Mouse (Mus musculus) embryonic facial prominence, embryonic 10.5 days (tissue): ENCODE results near the gene Mroh7. TPM values are rescaled to one million over a fixed set of nuclear protein-coding genes. Genes with fewer than 3 reads are reported as not detected.
"Not testable (repeated sequence)": the region's sequence is repeated elsewhere in the genome, so short reads cannot be mapped to it uniquely, and the experiment has no call there.

Experiments used
- DNase-seq: peaks from one replicate; pipeline ENCODE4 v3.0.0-alpha.2; 2017; ENCODE audit warnings: low spot score
- H3K27ac ChIP-seq: fragments of 300-500 bp; sonication (generic); replicated peaks from 2 replicates; pipeline ENCODE4 v1.5.1; 2016; ENCODE audit warnings: mild to moderate bottlenecking
- H3K27me3 ChIP-seq: fragments of 300-500 bp; sonication (generic); replicated peaks from 2 replicates; pipeline ENCODE4 v1.6.1; 2016; ENCODE audit warnings: low read depth, mild to moderate bottlenecking; ENCODE audit not compliant: poor library complexity, severe bottlenecking
- H3K36me3 ChIP-seq: fragments of 300-500 bp; sonication (generic); replicated peaks from 2 replicates; pipeline ENCODE4 v1.6.1; 2016; ENCODE audit warnings: mild to moderate bottlenecking, moderate library complexity
- H3K4me1 ChIP-seq: fragments of 300-500 bp; sonication (generic); 2 replicates; pipeline ENCODE4 v1.6.1; 2016
- H3K4me3 ChIP-seq: fragments of 300-500 bp; sonication (generic); 2 replicates; pipeline ENCODE4 v1.5.1; 2016; ENCODE audit warnings: mild to moderate bottlenecking, moderate library complexity
- H3K9me3 ChIP-seq: fragments of 300-500 bp; sonication (generic); 2 replicates; pipeline ENCODE4 v1.6.1; 2016; ENCODE audit warnings: mild to moderate bottlenecking
- WGBS: fragments of 180-500 bp; shearing (Covaris S2); methylation state at CpG from one replicate; pipeline ENCODE4 v1.1.7; 2016; 5-methylcytosine and 5-hydroxymethylcytosine counted together
- polyA plus RNA-seq: library from polyadenylated mRNA; unstranded; fragments of >200 nt; fragmentation: Nextera tagmentation; extraction: Ambion mirVana; gene quantifications from 2 replicates; pipeline ENCODE4 v1.2.1, GENCODE M21; 2016

Mroh7 gene
- polyA plus RNA-seq, 1 experiment from 2014 or later = 0.05 TPM

- not testable (repeated sequence) for H3K36me3 ChIP-seq, H3K27ac ChIP-seq, H3K4me3 ChIP-seq, H3K27me3 ChIP-seq, H3K9me3 ChIP-seq
- H3K4me1 ChIP-seq = peaks cover 25% of the 10 kb centered on the region
- DNase-seq = peak; percentile 56
- 47% methylated on average over 1 of the region's 1 CpGs for WGBS
Observed at GRCm38 (mm10) chr4:106736884-106737283, 6.2 kb upstream of the Mroh7 start.

GRCm38 (mm10) chr4:106733636-106734035, 2.9 kb upstream of the Mroh7 start, which contains the start of gene Fam151a:
TSS of gene Fam151a (plus strand) at chr4:106733889.
- no peak for DNase-seq
- Histone ChIP-seq H3K36me3 (no peaks in the 10 kb centered on the region), H3K9me3 (no peaks in the 10 kb centered on the region), H3K27ac (peak within 1 kb of the TSS; percentile 35; the same call in 1 of the 2 replicates), H3K27me3 (no peaks in the 10 kb centered on the region), H3K4me1 (peaks cover 25% of the 10 kb centered on the region), H3K4me3 (no peak within 1 kb of the TSS)
- WGBS = 57% methylated on average over 4 of the region's 4 CpGs

- WGBS = 90% methylated on average over 4 of the region's 4 CpGs
- H3K9me3 ChIP-seq = no peaks in the 10 kb centered on the region
- no peak for DNase-seq
- H3K4me1 ChIP-seq = peaks cover 4% of the 10 kb centered on the region; the same call in 1 of the 2 replicates
- H3K27ac ChIP-seq = no peak overlapping the region
- H3K27me3 ChIP-seq = no peaks in the 10 kb centered on the region
- H3K4me3 ChIP-seq = no peak overlapping the region
- H3K36me3 ChIP-seq = no peaks in the 10 kb centered on the region
Observed at GRCm38 (mm10) chr4:106720631-106721030, 10.1 kb downstream of the Mroh7 start.

GRCm38 (mm10) chr4:106713622-106714021, 17.1 kb downstream of the Mroh7 start:
- Histone ChIP-seq H3K36me3 (no peaks in the 10 kb centered on the region), H3K27me3 (0 out of 2 replicates have a peak, but pooled peaks cover 4% of the 10 kb centered on the region), H3K27ac (no peak overlapping the region), H3K4me3 (no peak overlapping the region), H3K9me3 (no peaks in the 10 kb centered on the region), H3K4me1 (peaks cover 4% of the 10 kb centered on the region; the same call in 1 of the 2 replicates)
- no peak for DNase-seq
- 93% methylated on average over 6 of the region's 6 CpGs for WGBS

GRCm38 (mm10) chr4:106708408-106708807, 22.3 kb downstream of the Mroh7 start:
- WGBS = 2% methylated on average over 8 of the region's 8 CpGs
- Histone ChIP-seq H3K4me1 (peaks cover 16% of the 10 kb centered on the region), H3K9me3 (no peaks in the 10 kb centered on the region), H3K4me3 (0 out of 2 replicates have a peak overlapping the region, but pooled peaks have one; percentile 33), H3K36me3 (no peaks in the 10 kb centered on the region), H3K27me3 (0 out of 2 replicates have a peak, but pooled peaks cover 4% of the 10 kb centered on the region), H3K27ac (no peak overlapping the region)
- DNase-seq = peak; percentile 87

GRCm38 (mm10) chr4:106707957-106708356, 22.8 kb downstream of the Mroh7 start:
- Histone ChIP-seq H3K4me3 (0 out of 2 replicates have a peak overlapping the region, but pooled peaks have one; percentile 33), H3K4me1 (peaks cover 16% of the 10 kb centered on the region), H3K9me3 (no peaks in the 10 kb centered on the region), H3K36me3 (no peaks in the 10 kb centered on the region), H3K27me3 (0 out of 2 replicates have a peak, but pooled peaks cover 4% of the 10 kb centered on the region), H3K27ac (0 out of 2 replicates have a peak overlapping the region, but pooled peaks have one; percentile 30)
- 45% methylated on average over 5 of the region's 5 CpGs for WGBS
- DNase-seq = no peak

- Histone ChIP-seq H3K27me3 (peaks cover 22% of the 10 kb centered on the region; the same call in 1 of the 2 replicates), H3K9me3 (no peaks in the 10 kb centered on the region), H3K4me1 (peaks cover 28% of the 10 kb centered on the region), H3K36me3 (no peaks in the 10 kb centered on the region), H3K4me3 (no peak overlapping the region), H3K27ac (peak overlapping the region; percentile 48)
- DNase-seq = no peak
- WGBS = 52% methylated on average over 8 of the region's 8 CpGs
Observed at GRCm38 (mm10) chr4:106705096-106705665, 25.5 kb downstream of the Mroh7 start.

GRCm38 (mm10) chr4:106704416-106704815, 26.3 kb downstream of the Mroh7 start:
- Histone ChIP-seq H3K9me3 (no peaks in the 10 kb centered on the region), H3K27me3 (peaks cover 20% of the 10 kb centered on the region; the same call in 1 of the 2 replicates), H3K4me1 (peaks cover 34% of the 10 kb centered on the region), H3K4me3 (no peak overlapping the region), H3K27ac (peak overlapping the region; percentile 10; the same call in 1 of the 2 replicates), H3K36me3 (no peaks in the 10 kb centered on the region)
- WGBS = 73% methylated on average over 11 of the region's 11 CpGs
- DNase-seq = no peak

- WGBS = 82% methylated on average over 10 of the region's 10 CpGs
- no peak for DNase-seq
- 0 out of 2 replicates have a peak overlapping the region, but pooled peaks have one; percentile 10 for H3K27ac ChIP-seq
- H3K9me3 ChIP-seq = no peaks in the 10 kb centered on the region
- no peaks in the 10 kb centered on the region for H3K36me3 ChIP-seq
- H3K4me3 ChIP-seq = no peak overlapping the region
- peaks cover 17% of the 10 kb centered on the region; the same call in 1 of the 2 replicates for H3K27me3 ChIP-seq
- H3K4me1 ChIP-seq = peaks cover 34% of the 10 kb centered on the region
Observed at GRCm38 (mm10) chr4:106703956-106704355, 26.8 kb downstream of the Mroh7 start.

GRCm38 (mm10) chr4:106700798-106701197, 29.9 kb downstream of the Mroh7 start:
- no peak overlapping the region for H3K4me3 ChIP-seq
- WGBS = 53% methylated on average over 4 of the region's 4 CpGs
- peaks cover 27% of the 10 kb centered on the region for H3K4me1 ChIP-seq
- H3K36me3 ChIP-seq = no peaks in the 10 kb centered on the region
- no peak overlapping the region for H3K27ac ChIP-seq
- DNase-seq = no peak
- H3K27me3 ChIP-seq = peaks cover 23% of the 10 kb centered on the region; the same call in 1 of the 2 replicates
- no peaks in the 10 kb centered on the region for H3K9me3 ChIP-seq

GRCm38 (mm10) chr4:106699989-106700388, 30.7 kb downstream of the Mroh7 start:
- DNase-seq = peak; percentile 77
- no peak overlapping the region for H3K27ac ChIP-seq
- H3K27me3 ChIP-seq = peaks cover 23% of the 10 kb centered on the region; the same call in 1 of the 2 replicates
- no peak overlapping the region for H3K4me3 ChIP-seq
- H3K9me3 ChIP-seq = no peaks in the 10 kb centered on the region
- WGBS = 20% methylated on average over 9 of the region's 9 CpGs
- H3K36me3 ChIP-seq = no peaks in the 10 kb centered on the region
- H3K4me1 ChIP-seq = peaks cover 19% of the 10 kb centered on the region

- Histone ChIP-seq H3K4me3 (no peak overlapping the region), H3K27me3 (0 out of 2 replicates have a peak, but pooled peaks cover 6% of the 10 kb centered on the region), H3K36me3 (no peaks in the 10 kb centered on the region), H3K27ac (no peak overlapping the region), H3K4me1 (0 out of 2 replicates have a peak, but pooled peaks cover under 1% of the 10 kb centered on the region), H3K9me3 (no peaks in the 10 kb centered on the region)
- DNase-seq = no peak
- WGBS = 85% methylated on average over 15 of the region's 15 CpGs
Observed at GRCm38 (mm10) chr4:106693841-106694430, 36.8 kb downstream of the Mroh7 start.
